Mouse (Mus musculus) olfactory bulb, adult 2 months (tissue): ENCODE measurements at regions not wholly inside any gene's neighbourhood (a gene's known extent, or its start where the extent isn't known, plus 50 kb on each side); places are given as distances from the start of the nearest gene placed in this dataset.

ENCODE experiments used
- CTCF ChIP-seq: fragments of 200-500 bp; IDR thresholded peaks from 2 replicates; pipeline ENCODE4 v1.5.1; 2012; ENCODE audit warnings: low read depth, mild to moderate bottlenecking, low read length, moderate library complexity; ENCODE audit not compliant: insufficient read depth
- POLR2A ChIP-seq: fragments of 200-500 bp; IDR thresholded peaks from 2 replicates; pipeline ENCODE4 v1.6.1; 2012; ENCODE audit warnings: mild to moderate bottlenecking, low read depth, low read length, moderate library complexity; ENCODE audit not compliant: insufficient read depth

DNA sequence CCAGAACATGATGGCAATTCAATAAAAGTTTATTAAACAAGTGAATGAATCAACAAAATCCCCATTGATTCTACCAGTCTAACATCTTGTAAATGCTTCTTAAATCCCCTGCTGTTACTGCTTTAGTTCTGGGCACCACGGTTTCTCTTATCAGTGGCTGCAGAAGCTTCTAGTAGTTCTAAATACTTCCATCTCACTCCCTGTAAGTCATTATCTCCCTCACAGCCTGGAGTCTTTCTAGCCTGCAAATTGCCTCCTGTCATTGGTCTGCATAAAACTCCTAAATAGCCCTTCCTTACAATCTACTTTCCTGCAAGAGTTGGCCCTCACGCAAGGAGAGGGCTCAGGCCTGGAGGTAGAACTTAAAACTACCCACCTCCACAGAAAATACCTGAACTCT is 53.0 kb upstream of the Krr1 start:
- no peak for TF ChIP-seq CTCF
- no peak for TF ChIP-seq POLR2A
